Comparison of ENCODE assay signal across 9 mouse cellular contexts in genomic region chr16:17761074-17761473, GRCm38 (mm10). TPM values are rescaled to one million over a fixed set of nuclear protein-coding genes. Genes with fewer than 3 reads are reported as not detected.
DNase-seq lines count a peak whose midpoint lies in the region; ATAC-seq and TF ChIP-seq lines count a peak whose summit lies in the region.
"Had no signal": no experiment of that assay in that cellular context is flagged by ENCODE, and none has a peak within 500 bp of the region (broad histone marks: within the 10 kb centered on the region; RNA-seq: fewer than 3 reads in every experiment).

No protein-coding gene starts in this region.

- peak; percentile 55 for TF ChIP-seq EP300 in liver, embryonic 14.5 days (IDR thresholded peaks at IDR 0.05; ENCODE audit: low read depth)

- no peak overlapping the region for H3K4me3 ChIP-seq in forebrain, embryonic 13.5 days
- no peak overlapping the region for H3K4me3 ChIP-seq in forebrain, embryonic 11.5 days (ENCODE audit: low read depth, low read length)
- H3K4me3 ChIP-seq in embryonic facial prominence, embryonic 13.5 days: peak overlapping the region; percentile 74; the same call in 1 of the 2 replicates
- no peak overlapping the region for H3K4me3 ChIP-seq in liver, embryonic 14.5 days (ENCODE audit: insufficient read depth in 1 of 2, low read depth in 2 of 2, low read length in 2 of 2)

- no peak for DNase-seq in forebrain, embryonic 11.5 days (ENCODE audit: low spot score)
- peak; percentile 53 for DNase-seq in 416B (ENCODE audit: low read depth)
- peak in 1 of 3 experiments; percentile 54 for DNase-seq in liver, embryonic 14.5 days (ENCODE audit: low read depth in 3 of 3, low spot score in 3 of 3)
- no peak for DNase-seq in thymus, postnatal 14 days

- 0 out of 2 replicates have a peak, but pooled peaks cover 5% of the 10 kb centered on the region for H3K27me3 ChIP-seq in forebrain, embryonic 13.5 days
- no peaks in the 10 kb centered on the region; the same call in 1 of the 2 replicates for H3K27me3 ChIP-seq in forebrain, embryonic 11.5 days (ENCODE audit: control insufficient read depth, insufficient read depth, low read length)
- H3K27me3 ChIP-seq in embryonic facial prominence, embryonic 13.5 days: no peaks in the 10 kb centered on the region
- H3K27me3 ChIP-seq in liver, embryonic 14.5 days (ENCODE audit: control insufficient read depth, insufficient read depth, low read length): no peaks in the 10 kb centered on the region

- H3K9ac ChIP-seq in forebrain, embryonic 13.5 days: no peak overlapping the region
- H3K9ac ChIP-seq in forebrain, embryonic 11.5 days (ENCODE audit: low read length): no peak overlapping the region
- no peak overlapping the region for H3K9ac ChIP-seq in embryonic facial prominence, embryonic 13.5 days
- no peak overlapping the region for H3K9ac ChIP-seq in liver, embryonic 14.5 days (replicated peaks)

- TF ChIP-seq CTCF in liver, embryonic 14.5 days (IDR thresholded peaks at IDR 0.05; ENCODE audit: low read depth): no peak

- no peak overlapping the region for H3K27ac ChIP-seq in forebrain, embryonic 13.5 days
- H3K27ac ChIP-seq in forebrain, embryonic 11.5 days (ENCODE audit: low read depth, low read length): no peak overlapping the region
- H3K27ac ChIP-seq in embryonic facial prominence, embryonic 13.5 days: no peak overlapping the region
- peak overlapping the region; percentile 53 for H3K27ac ChIP-seq in liver, embryonic 14.5 days

- peaks cover 14% of the 10 kb centered on the region for H3K36me3 ChIP-seq in forebrain, embryonic 13.5 days (ENCODE audit: poor library complexity, severe bottlenecking)
- no peaks in the 10 kb centered on the region; the same call in 1 of the 2 replicates for H3K36me3 ChIP-seq in forebrain, embryonic 11.5 days (ENCODE audit: control insufficient read depth, insufficient read depth, low read length)
- peaks cover 27% of the 10 kb centered on the region for H3K36me3 ChIP-seq in embryonic facial prominence, embryonic 13.5 days
- H3K36me3 ChIP-seq in liver, embryonic 14.5 days (replicated peaks; ENCODE audit: control insufficient read depth, insufficient read depth, low read depth): no peaks in the 10 kb centered on the region

- H3K4me2 ChIP-seq in forebrain, embryonic 13.5 days: peak overlapping the region; percentile 95; the same call in 1 of the 2 replicates
- no peak overlapping the region for H3K4me2 ChIP-seq in forebrain, embryonic 11.5 days (ENCODE audit: low read depth, low read length, severe bottlenecking)
- peak overlapping the region; percentile 90 for H3K4me2 ChIP-seq in embryonic facial prominence, embryonic 13.5 days
- peak overlapping the region; percentile 67 for H3K4me2 ChIP-seq in liver, embryonic 14.5 days (ENCODE audit: low read depth)

- 85% methylated on average over 1 of the region's 1 CpGs for WGBS in forebrain, embryonic 13.5 days
- WGBS in forebrain, embryonic 11.5 days: 83% methylated on average over 1 of the region's 1 CpGs
- 30% methylated on average over 1 of the region's 1 CpGs for WGBS in embryonic facial prominence, embryonic 13.5 days
- WGBS in liver, embryonic 14.5 days (ENCODE audit: insufficient replicate concordance): 5% methylated on average over 1 of the region's 1 CpGs

- no peaks in the 10 kb centered on the region for H3K9me3 ChIP-seq in forebrain, embryonic 13.5 days (replicated peaks)
- H3K9me3 ChIP-seq in forebrain, embryonic 11.5 days (ENCODE audit: control insufficient read depth, low read length): no peaks in the 10 kb centered on the region
- no peaks in the 10 kb centered on the region for H3K9me3 ChIP-seq in embryonic facial prominence, embryonic 13.5 days
- no peaks in the 10 kb centered on the region for H3K9me3 ChIP-seq in liver, embryonic 14.5 days (ENCODE audit: control insufficient read depth, low read length)

- H3K4me1 ChIP-seq in forebrain, embryonic 13.5 days: peaks cover 27% of the 10 kb centered on the region
- H3K4me1 ChIP-seq in forebrain, embryonic 11.5 days (replicated peaks; ENCODE audit: control insufficient read depth, insufficient read depth, low read length): 0 out of 2 replicates have a peak, but pooled peaks cover 2% of the 10 kb centered on the region
- peaks cover 37% of the 10 kb centered on the region for H3K4me1 ChIP-seq in embryonic facial prominence, embryonic 13.5 days
- H3K4me1 ChIP-seq in liver, embryonic 14.5 days (replicated peaks; ENCODE audit: control insufficient read depth in 2 of 2, insufficient read depth in 2 of 2, low read length in 1 of 2): peaks cover 18 to 25% of the 10 kb centered on the region in 2 experiments

- no peak for ATAC-seq in forebrain, embryonic 13.5 days
- no peak for ATAC-seq in forebrain, embryonic 11.5 days (replicated peaks; ENCODE audit: low FRiP score)
- no peak for ATAC-seq in embryonic facial prominence, embryonic 13.5 days (ENCODE audit: insufficient number of reproducible peaks, insufficient read depth, low FRiP score, low TSS enrichment, low read depth)
- ATAC-seq in liver, embryonic 14.5 days (ENCODE audit: insufficient read depth): peak; percentile 70
- ATAC-seq in erythroblast, adult 5-6 weeks (replicated peaks; ENCODE audit: low FRiP score, poor library complexity, severe bottlenecking): no peak
- no peak for ATAC-seq in CD4-positive, CD25-positive, alpha-beta regulatory T cell, adult 4 months

RNA-seq across cellular contexts. Expression of gene Klhl22, which starts 1.7 kb away (rescaled TPM):
- polyA plus RNA-seq in forebrain, embryonic 13.5 days (2015; fragmentation: Nextera tagmentation; extraction: Ambion mirVana): 53.4 and 55.6 TPM in 2 replicates
- polyA plus RNA-seq in forebrain, embryonic 11.5 days (2014; fragmentation: Nextera tagmentation; extraction: Ambion mirVana): 54.6 and 57.7 TPM in 2 replicates
- 88.8 and 97.7 TPM in 2 replicates for polyA plus RNA-seq in embryonic facial prominence, embryonic 13.5 days (2015; fragmentation: Nextera tagmentation; extraction: Ambion mirVana)
- 13.1 and 14.0 TPM in 2 replicates for polyA plus RNA-seq in liver, embryonic 14.5 days (2012; rRNA removed)
- polyA plus RNA-seq in liver, embryonic 14.5 days (2014; fragmentation: Nextera tagmentation; extraction: Ambion mirVana): 10.8 and 11.6 TPM in 2 replicates
- 2.1 and 2.5 TPM in 2 replicates for total RNA-seq in erythroblast, adult 5-6 weeks (2015; ENCODE audit: low replicate concordance)
- 4.3 and 9.0 TPM in 2 replicates for total RNA-seq in erythroblast, adult 5-6 weeks (2017; ENCODE audit: low replicate concordance)
- polyA plus RNA-seq in CD4-positive, CD25-positive, alpha-beta regulatory T cell, adult 4 months (2017; shearing (Covaris generic)): 10 to 100 TPM; 15.6 to 30.9 TPM
- total RNA-seq: CH12.LX had no signal

RNA-seq across cellular contexts. Expression of gene Med15, which starts 28.4 kb away (rescaled TPM):
- 42.0 and 45.2 TPM in 2 replicates for polyA plus RNA-seq in forebrain, embryonic 13.5 days (2015; fragmentation: Nextera tagmentation; extraction: Ambion mirVana)
- polyA plus RNA-seq in forebrain, embryonic 11.5 days (2014; fragmentation: Nextera tagmentation; extraction: Ambion mirVana): 48.1 and 50.9 TPM in 2 replicates
- 53.3 and 56.4 TPM in 2 replicates for polyA plus RNA-seq in embryonic facial prominence, embryonic 13.5 days (2015; fragmentation: Nextera tagmentation; extraction: Ambion mirVana)
- 18.0 and 20.6 TPM in 2 replicates for polyA plus RNA-seq in liver, embryonic 14.5 days (2012; rRNA removed)
- polyA plus RNA-seq in liver, embryonic 14.5 days (2014; fragmentation: Nextera tagmentation; extraction: Ambion mirVana): 11.4 and 14.8 TPM in 2 replicates
- 15.5 and 30.0 TPM in 2 replicates for total RNA-seq in erythroblast, adult 5-6 weeks (2015; ENCODE audit: low replicate concordance)
- 16.7 and 20.7 TPM in 2 replicates for total RNA-seq in erythroblast, adult 5-6 weeks (2017; ENCODE audit: low replicate concordance)
- 100 to 1,000 TPM in 1 of 2 experiments, 10 to 100 TPM in 1; 67.1 to 128 TPM for polyA plus RNA-seq in CD4-positive, CD25-positive, alpha-beta regulatory T cell, adult 4 months (2017; shearing (Covaris generic))

RNA-seq across cellular contexts. Expression of gene Scarf2, which starts 36.0 kb away (rescaled TPM):
- polyA plus RNA-seq in forebrain, embryonic 13.5 days (2015; fragmentation: Nextera tagmentation; extraction: Ambion mirVana): 0.76 and 1.1 TPM in 2 replicates
- polyA plus RNA-seq in forebrain, embryonic 11.5 days (2014; fragmentation: Nextera tagmentation; extraction: Ambion mirVana): 7.4 and 7.9 TPM in 2 replicates
- 30.9 and 39.0 TPM in 2 replicates for polyA plus RNA-seq in embryonic facial prominence, embryonic 13.5 days (2015; fragmentation: Nextera tagmentation; extraction: Ambion mirVana)
- polyA plus RNA-seq in liver, embryonic 14.5 days (2012; rRNA removed): 3.4 and 4.3 TPM in 2 replicates
- 0.51 and 1.0 TPM in 2 replicates for polyA plus RNA-seq in liver, embryonic 14.5 days (2014; fragmentation: Nextera tagmentation; extraction: Ambion mirVana)
- not detected in 2 replicates for total RNA-seq in erythroblast, adult 5-6 weeks (2015; ENCODE audit: low replicate concordance)
- total RNA-seq in erythroblast, adult 5-6 weeks (2017; ENCODE audit: low replicate concordance): not detected in 2 replicates
- polyA plus RNA-seq in CD4-positive, CD25-positive, alpha-beta regulatory T cell, adult 4 months (2017; shearing (Covaris generic)): not detected
- total RNA-seq: CH12.LX had no signal
